Mouse (Mus musculus) heart, embryonic 11.5 days (tissue): Measurements from ENCODE around the gene Borcs6. TPM values are rescaled to one million over a fixed set of nuclear protein-coding genes. Genes with fewer than 3 reads are reported as not detected.

Source experiments
- ATAC-seq: fragments of 200-750 bp; cut with Nextera tagmentation; replicated peaks from 2 replicates; pipeline ENCODE4 v1.8.0; 2017; ENCODE audit warnings: moderate library complexity; ENCODE audit not compliant: insufficient number of reproducible peaks, low FRiP score, low TSS enrichment
- H3K27ac ChIP-seq: fragments of 300-500 bp; sonication (generic); 2 replicates; pipeline ENCODE4 v1.5.1; 2014; ENCODE audit warnings: mild to moderate bottlenecking, low read depth, low read length
- H3K27me3 ChIP-seq: fragments of 300-500 bp; sonication (generic); 2 replicates; pipeline ENCODE4 v1.6.1; 2014; ENCODE audit warnings: mild to moderate bottlenecking, low read length, mixed read lengths; ENCODE audit not compliant: control insufficient read depth, insufficient read depth
- H3K36me3 ChIP-seq: fragments of 300-500 bp; sonication (generic); 2 replicates; pipeline ENCODE4 v1.6.1; 2014; ENCODE audit warnings: mild to moderate bottlenecking, low read length, moderate library complexity, mixed read lengths; ENCODE audit not compliant: control insufficient read depth, insufficient read depth
- H3K4me1 ChIP-seq: fragments of 300-500 bp; sonication (generic); 2 replicates; pipeline ENCODE4 v1.6.1; 2014; ENCODE audit warnings: low read length; ENCODE audit not compliant: control insufficient read depth, insufficient read depth
- H3K4me2 ChIP-seq: fragments of 300-500 bp; sonication (generic); 2 replicates; pipeline ENCODE4 v1.6.1; 2014; ENCODE audit warnings: mild to moderate bottlenecking, moderate library complexity
- H3K4me3 ChIP-seq: fragments of 300-500 bp; sonication (generic); 2 replicates; pipeline ENCODE4 v1.5.1; 2014; ENCODE audit warnings: low read depth, low read length
- H3K9ac ChIP-seq: fragments of 300-500 bp; sonication (generic); 2 replicates; pipeline ENCODE4 v1.6.1; 2014; ENCODE audit warnings: mild to moderate bottlenecking, low read depth, low read length, moderate library complexity
- H3K9me3 ChIP-seq: fragments of 300-500 bp; sonication (generic); replicated peaks from 2 replicates; pipeline ENCODE4 v1.6.1; 2016; ENCODE audit warnings: low read length; ENCODE audit not compliant: control insufficient read depth
- WGBS: fragments of 180-500 bp; shearing (Covaris S2); extraction: QIAGEN DNeasy Blood & Tissue Kit; methylation state at CpG from one replicate; pipeline ENCODE4 v1.1.7; 2014; ENCODE audit not compliant: insufficient replicate concordance; 5-methylcytosine and 5-hydroxymethylcytosine counted together
- polyA plus RNA-seq: library from polyadenylated mRNA; unstranded; fragments of >200 nt; fragmentation: Nextera tagmentation; extraction: Ambion mirVana; gene quantifications from 2 replicates; pipeline ENCODE4 v1.2.1, GENCODE M21; 2014

The Borcs6 gene
- polyA plus RNA-seq, 1 experiment from 2014 or later, result 7.7 TPM

DNA sequence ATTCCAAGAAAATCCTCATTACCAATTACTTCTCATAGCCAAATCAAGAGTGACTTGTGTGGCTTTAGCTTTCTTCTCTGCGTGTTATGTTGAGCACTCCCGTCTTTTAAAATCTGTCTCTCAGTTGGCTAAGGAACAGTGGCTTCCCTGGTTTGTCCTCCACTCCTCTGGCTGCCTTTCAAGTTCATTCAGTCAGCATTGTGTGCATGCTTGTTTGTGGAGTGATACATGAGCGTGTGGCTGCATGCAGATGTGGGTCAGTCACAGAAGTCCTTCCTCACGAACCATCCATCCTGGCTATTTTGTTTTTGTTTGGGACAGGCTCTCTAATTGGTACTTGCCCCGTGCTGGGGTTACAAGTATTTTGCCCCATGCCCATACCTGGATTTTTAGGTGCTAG, 17.1 kb downstream of the Borcs6 start:
- H3K4me2 ChIP-seq, result no peak overlapping the region
- H3K27me3 ChIP-seq, result no peaks in the 10 kb centered on the region

GRCm38 (mm10) chr11:69077316-69077715, 17.8 kb downstream of the Borcs6 start:
- Histone ChIP-seq H3K9ac (no peak overlapping the region), H3K27ac (no peak overlapping the region), H3K4me3 (no peak overlapping the region), H3K9me3 (no peaks in the 10 kb centered on the region), H3K4me2 (no peak overlapping the region), H3K36me3 (no peaks in the 10 kb centered on the region), H3K27me3 (no peaks in the 10 kb centered on the region), H3K4me1 (peaks cover 10% of the 10 kb centered on the region)
- 74% methylated on average over 9 of the region's 9 CpGs for WGBS
- no peak for ATAC-seq

More for the DNA sequence above, 17.1 kb downstream of the Borcs6 start:
- H3K27ac ChIP-seq, result no peak overlapping the region
- no peaks in the 10 kb centered on the region for H3K36me3 ChIP-seq
- no peak overlapping the region for H3K4me3 ChIP-seq
- H3K9me3 ChIP-seq, result no peaks in the 10 kb centered on the region
- H3K4me1 ChIP-seq, result peaks cover 12% of the 10 kb centered on the region
- 79% methylated on average over 5 of the region's 5 CpGs for whole genome bisulfite sequencing
- no peak for ATAC-seq
- H3K9ac ChIP-seq, result no peak overlapping the region

- Histone ChIP-seq H3K27me3 (no peaks in the 10 kb centered on the region), H3K36me3 (no peaks in the 10 kb centered on the region), H3K4me3 (no peak overlapping the region), H3K4me2 (no peak overlapping the region), H3K9me3 (no peaks in the 10 kb centered on the region), H3K4me1 (peaks cover 7% of the 10 kb centered on the region), H3K27ac (no peak overlapping the region), H3K9ac (no peak overlapping the region)
- ATAC-seq, result no peak
- 69% methylated on average over 6 of the region's 6 CpGs for WGBS
Measured at GRCm38 (mm10) chr11:69078041-69078440, 18.5 kb downstream of the Borcs6 start.

DNA sequence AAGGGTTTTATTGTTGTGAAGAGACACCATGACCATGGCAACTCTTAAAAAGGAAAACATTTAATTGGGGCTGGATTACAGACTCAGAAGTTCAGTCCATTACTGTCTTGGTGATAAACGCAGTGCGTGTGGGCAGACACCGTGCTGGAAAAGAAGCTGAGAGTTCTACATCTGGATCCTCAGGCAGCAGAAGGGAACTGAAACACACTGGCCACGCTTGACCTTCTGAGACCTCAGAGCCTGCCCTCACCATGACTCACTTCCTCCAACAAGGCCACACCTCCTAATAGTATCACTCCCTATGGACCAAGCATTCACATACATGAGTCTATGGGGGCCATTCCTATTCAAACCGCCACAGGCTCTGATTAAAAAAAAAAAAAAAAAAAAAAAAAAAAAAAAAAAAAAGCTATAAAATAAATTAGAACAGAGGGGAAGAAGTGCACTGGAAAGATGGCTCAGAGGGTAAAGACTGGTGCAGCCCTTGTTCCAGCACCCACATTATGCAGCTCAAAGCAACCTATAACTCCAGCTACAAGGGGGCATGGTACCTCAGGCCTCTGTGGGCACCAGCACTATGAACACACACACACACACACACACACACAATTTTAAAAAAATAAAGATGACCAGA, 19.4 kb downstream of the Borcs6 start:
- ATAC-seq, result no peak
- WGBS, result 61% methylated on average over 5 of the region's 5 CpGs

DNA sequence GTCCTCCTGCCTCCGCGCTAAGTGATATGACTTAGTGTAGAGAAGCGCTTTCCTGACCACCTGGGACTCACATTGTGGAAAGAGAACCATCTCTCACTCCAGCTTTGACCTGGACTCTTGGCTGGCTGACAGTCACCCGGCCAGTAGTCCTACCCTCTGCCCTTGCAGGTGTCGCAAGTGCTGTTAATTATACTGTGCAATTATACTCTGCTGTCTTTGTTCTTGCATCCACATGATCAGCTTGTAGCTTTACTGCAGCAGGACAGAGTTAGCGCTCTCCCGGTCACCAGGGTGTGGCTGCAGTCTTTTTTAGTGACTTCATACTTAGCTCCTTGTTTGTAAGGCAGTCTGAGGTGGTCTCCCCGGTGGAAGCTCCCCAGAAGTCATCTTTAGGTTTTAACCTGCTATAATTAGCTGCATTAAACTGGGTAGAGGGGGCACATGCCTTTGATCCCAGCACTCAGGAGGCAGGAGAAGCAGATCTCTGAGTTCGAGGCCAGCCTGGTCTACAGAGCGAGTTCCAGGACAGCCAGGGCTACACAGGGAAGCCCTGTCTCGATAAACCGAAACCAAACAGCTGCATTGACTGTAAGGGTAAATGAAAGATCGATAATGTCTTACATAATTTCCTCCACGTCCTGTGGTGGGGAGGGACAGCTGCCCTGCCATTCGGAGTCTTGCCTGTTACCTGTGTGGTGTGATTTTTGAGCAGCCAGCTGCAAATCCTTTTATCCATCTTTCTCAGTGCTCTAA, 20.8 kb downstream of the Borcs6 start:
- WGBS, result 77% methylated on average over 15 of the region's 15 CpGs
- no peak overlapping the region for H3K4me2 ChIP-seq
- H3K9me3 ChIP-seq, result no peaks in the 10 kb centered on the region
- H3K9ac ChIP-seq, result no peak overlapping the region
- no peaks in the 10 kb centered on the region for H3K27me3 ChIP-seq
- H3K4me3 ChIP-seq, result no peak overlapping the region
- no peaks in the 10 kb centered on the region for H3K4me1 ChIP-seq
- H3K27ac ChIP-seq, result no peak overlapping the region
- no peak for ATAC-seq
- H3K36me3 ChIP-seq, result no peaks in the 10 kb centered on the region

More for the DNA sequence above, 19.4 kb downstream of the Borcs6 start:
- H3K27me3 ChIP-seq, result no peaks in the 10 kb centered on the region
- H3K9me3 ChIP-seq, result no peaks in the 10 kb centered on the region
- H3K9ac ChIP-seq, result no peak overlapping the region
- H3K36me3 ChIP-seq, result no peaks in the 10 kb centered on the region
- peaks cover 4% of the 10 kb centered on the region; the same call in 1 of the 2 replicates for H3K4me1 ChIP-seq
- H3K4me2 ChIP-seq, result no peak overlapping the region
- H3K4me3 ChIP-seq, result no peak overlapping the region
- no peak overlapping the region for H3K27ac ChIP-seq

GRCm38 (mm10) chr11:69080855-69081222, 21.3 kb downstream of the Borcs6 start:
- WGBS, result 83% methylated on average over 8 of the region's 8 CpGs
- ATAC-seq, result no peak

GRCm38 (mm10) chr11:69081613-69082012, 22.1 kb downstream of the Borcs6 start:
- Histone ChIP-seq H3K4me2 (no peak overlapping the region), H3K36me3 (no peaks in the 10 kb centered on the region), H3K27ac (no peak overlapping the region), H3K9ac (no peak overlapping the region), H3K9me3 (no peaks in the 10 kb centered on the region), H3K27me3 (no peaks in the 10 kb centered on the region), H3K4me3 (no peak overlapping the region), H3K4me1 (peaks cover 4% of the 10 kb centered on the region)
- ATAC-seq, result no peak
- 74% methylated on average over 7 of the region's 7 CpGs for WGBS

More at GRCm38 (mm10) chr11:69080855-69081222, 21.3 kb downstream of the Borcs6 start:
- Histone ChIP-seq H3K36me3 (no peaks in the 10 kb centered on the region), H3K4me2 (no peak overlapping the region), H3K4me3 (no peak overlapping the region), H3K9me3 (no peaks in the 10 kb centered on the region), H3K9ac (no peak overlapping the region), H3K4me1 (no peaks in the 10 kb centered on the region), H3K27me3 (no peaks in the 10 kb centered on the region), H3K27ac (no peak overlapping the region)

GRCm38 (mm10) chr11:69085608-69086007, 26.1 kb downstream of the Borcs6 start:
- Histone ChIP-seq H3K9ac (no peak overlapping the region), H3K4me2 (no peak overlapping the region), H3K27me3 (no peaks in the 10 kb centered on the region), H3K4me1 (peaks cover 29% of the 10 kb centered on the region), H3K4me3 (no peak overlapping the region), H3K27ac (no peak overlapping the region), H3K9me3 (no peaks in the 10 kb centered on the region), H3K36me3 (0 out of 2 replicates have a peak, but pooled peaks cover 3% of the 10 kb centered on the region)
- ATAC-seq, result no peak
- WGBS, result 65% methylated on average over 6 of the region's 6 CpGs
